Mouse (Mus musculus) small intestine, adult 2 months (tissue): ENCODE results near the gene Nadk. TPM values are rescaled to one million over a fixed set of nuclear protein-coding genes. Genes with fewer than 3 reads are reported as not detected.

Source experiments
- H3K27ac ChIP-seq: fragments of 200-500 bp; 2 replicates; pipeline ENCODE4 v1.5.1; 2012; ENCODE audit warnings: low read depth, low read length, control low read depth, inconsistent platforms; ENCODE audit not compliant: insufficient read depth
- H3K27me3 ChIP-seq: fragments of 200-500 bp; 2 replicates; pipeline ENCODE4 v1.6.1; 2012; ENCODE audit warnings: mild to moderate bottlenecking, moderate library complexity, low read length, inconsistent platforms; ENCODE audit not compliant: control insufficient read depth, insufficient read depth
- H3K36me3 ChIP-seq: fragments of 200-500 bp; 2 replicates; pipeline ENCODE4 v1.6.1; 2012; ENCODE audit warnings: mild to moderate bottlenecking, low read length, control low read depth, inconsistent platforms; ENCODE audit not compliant: control insufficient read depth, insufficient read depth
- H3K4me1 ChIP-seq: fragments of 200-500 bp; 2 replicates; pipeline ENCODE4 v1.6.1; 2012; ENCODE audit warnings: low read length, inconsistent platforms, mixed read lengths; ENCODE audit not compliant: control insufficient read depth, insufficient read depth, insufficient read length
- H3K4me3 ChIP-seq: fragments of 200-500 bp; 2 replicates; pipeline ENCODE4 v1.5.1; 2012; ENCODE audit warnings: low read depth, mild to moderate bottlenecking, control low read depth, inconsistent platforms, low read length, moderate library complexity
- CTCF ChIP-seq: fragments of 200-500 bp; IDR thresholded peaks from 2 replicates; pipeline ENCODE4 v1.5.1; 2012; ENCODE audit warnings: low read depth, mild to moderate bottlenecking, control low read depth, inconsistent platforms, low read length, moderate library complexity, mixed read lengths; ENCODE audit not compliant: insufficient replicate concordance, insufficient read length; ENCODE audit errors: extremely low read depth
- POLR2A ChIP-seq: fragments of 200-500 bp; IDR thresholded peaks from 2 replicates; pipeline ENCODE4 v1.6.1; 2012; ENCODE audit warnings: low read depth, mild to moderate bottlenecking, control low read depth, inconsistent platforms, low read length, moderate library complexity
- WGBS: fragments of 180-500 bp; shearing (Covaris S2); methylation state at CpG from one replicate; pipeline ENCODE4 v1.1.7; 2018; 5-methylcytosine and 5-hydroxymethylcytosine counted together
- polyA plus RNA-seq: library from polyadenylated mRNA; depleted of rRNA; stranded (reverse); fragments of >200 nt; gene quantifications from 2 replicates; pipeline ENCODE4 v1.2.3, GENCODE M21; 2012

The Nadk gene
- polyA plus RNA-seq, 1 experiment, result 135 TPM

DNA sequence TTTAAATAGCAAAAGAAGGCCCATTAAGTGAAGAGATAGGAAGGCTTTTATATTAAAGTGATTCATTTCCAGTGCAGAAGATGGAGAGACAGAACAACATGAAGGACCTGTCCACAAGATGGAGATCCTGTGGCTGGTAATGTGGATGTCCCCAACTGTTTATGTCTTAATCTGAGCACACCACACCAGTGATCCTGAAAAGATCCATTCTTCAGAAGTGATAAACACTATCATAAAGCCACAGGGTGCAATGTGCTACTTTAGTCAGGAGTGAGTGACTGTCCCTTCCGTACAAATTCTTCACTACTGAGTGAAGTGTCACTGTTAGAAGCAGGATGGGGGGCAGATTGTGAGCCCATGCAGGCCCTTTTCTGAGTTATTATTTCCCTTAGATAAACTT, 40.6 kb downstream of the Nadk start:
- Histone ChIP-seq H3K36me3 (peaks cover 6% of the 10 kb centered on the region; the same call in 1 of the 2 replicates), H3K4me3 (no peak overlapping the region), H3K27ac (no peak overlapping the region), H3K27me3 (no peaks in the 10 kb centered on the region), H3K4me1 (peaks cover 2% of the 10 kb centered on the region; the same call in 1 of the 2 replicates)
- TF ChIP-seq POLR2A (no peak), CTCF (no peak)
- WGBS, result 63% methylated on average over 1 of the region's 1 CpGs

DNA sequence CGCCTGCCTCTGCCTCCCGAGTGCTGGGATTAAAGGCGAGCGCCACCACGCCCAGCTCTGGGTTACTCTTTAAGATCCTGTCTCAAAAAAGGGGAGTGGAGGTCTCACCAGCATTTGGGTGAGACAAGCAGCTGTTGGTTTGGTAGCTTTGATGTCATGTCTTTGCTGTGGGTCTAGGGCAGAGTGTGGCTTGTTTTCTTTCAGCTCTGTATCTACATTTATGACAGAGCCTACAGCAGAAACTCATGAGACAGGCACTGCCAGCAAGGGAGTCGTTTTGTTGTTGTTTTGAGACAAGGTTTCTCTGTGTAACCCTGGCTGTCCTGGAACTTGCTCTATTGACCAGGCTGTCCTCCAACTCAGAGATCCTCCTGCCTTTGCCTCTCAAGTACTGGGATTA, 41.6 kb downstream of the Nadk start:
- no peak overlapping the region for H3K4me3 ChIP-seq
- 80% methylated on average over 6 of the region's 6 CpGs for WGBS
- no peak overlapping the region; the same call in 1 of the 2 replicates for H3K27ac ChIP-seq
- TF ChIP-seq CTCF (no peak), POLR2A (no peak)
- peaks cover 6% of the 10 kb centered on the region; the same call in 1 of the 2 replicates for H3K36me3 ChIP-seq
- H3K4me1 ChIP-seq, result peaks cover 2% of the 10 kb centered on the region; the same call in 1 of the 2 replicates
- no peaks in the 10 kb centered on the region for H3K27me3 ChIP-seq

- Histone ChIP-seq H3K27ac (peak overlapping the region; percentile 72; the same call in 1 of the 2 replicates), H3K36me3 (peaks cover 10% of the 10 kb centered on the region), H3K4me1 (peaks cover 3% of the 10 kb centered on the region; the same call in 1 of the 2 replicates), H3K27me3 (no peaks in the 10 kb centered on the region), H3K4me3 (no peak overlapping the region)
- TF ChIP-seq CTCF (no peak), POLR2A (no peak)
- WGBS, result 69% methylated on average over 4 of the region's 4 CpGs
Observed at GRCm38 (mm10) chr4:155605132-155605531, 43.0 kb downstream of the Nadk start.

DNA sequence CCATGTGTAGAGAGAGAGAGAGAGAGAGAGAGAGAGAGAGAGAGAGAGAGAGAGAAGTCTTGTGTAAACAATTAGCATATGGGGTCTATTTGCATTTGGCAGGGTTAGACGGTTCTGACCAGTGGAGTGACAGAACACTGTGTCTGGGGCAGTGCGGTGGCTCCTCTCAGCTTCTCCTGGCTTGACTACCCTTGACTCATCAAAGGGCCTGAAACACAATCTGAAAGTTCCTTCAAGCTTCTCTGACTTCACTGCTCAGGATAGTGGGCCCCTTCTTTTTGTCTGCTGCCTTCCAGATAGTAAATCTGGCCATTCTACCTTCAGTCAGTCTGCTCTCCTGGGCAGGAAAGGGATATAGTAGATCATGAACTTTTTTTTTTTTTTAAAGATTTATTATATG, 44.6 kb downstream of the Nadk start:
- 60% methylated on average over 2 of the region's 2 CpGs for WGBS
- Histone ChIP-seq H3K4me3 (no peak overlapping the region), H3K4me1 (peaks cover 11% of the 10 kb centered on the region; the same call in 1 of the 2 replicates), H3K36me3 (peaks cover 19% of the 10 kb centered on the region), H3K27me3 (no peaks in the 10 kb centered on the region), H3K27ac (no peak overlapping the region)
- no peak for TF ChIP-seq CTCF
- TF ChIP-seq POLR2A, result no peak

- Histone ChIP-seq H3K27ac (peak overlapping the region; percentile 98), H3K4me3 (no peak overlapping the region), H3K27me3 (no peaks in the 10 kb centered on the region), H3K36me3 (peaks cover 50% of the 10 kb centered on the region), H3K4me1 (peaks cover 23% of the 10 kb centered on the region; the same call in 1 of the 2 replicates)
- WGBS, result 54% methylated on average over 3 of the region's 3 CpGs
- no peak for TF ChIP-seq CTCF
- TF ChIP-seq POLR2A, result no peak
Observed at GRCm38 (mm10) chr4:155611860-155612259, 49.7 kb downstream of the Nadk start.

GRCm38 (mm10) chr4:155613264-155613663, 51.1 kb downstream of the Nadk start:
- H3K4me1 ChIP-seq, result peaks cover 23% of the 10 kb centered on the region; the same call in 1 of the 2 replicates
- H3K27ac ChIP-seq, result peak overlapping the region; percentile 78
- H3K27me3 ChIP-seq, result no peaks in the 10 kb centered on the region
- TF ChIP-seq POLR2A, result no peak
- TF ChIP-seq CTCF, result no peak
- peaks cover 59% of the 10 kb centered on the region for H3K36me3 ChIP-seq
- H3K4me3 ChIP-seq, result no peak overlapping the region
- WGBS, result 91% methylated on average over 3 of the region's 3 CpGs

GRCm38 (mm10) chr4:155618321-155618720, 56.1 kb downstream of the Nadk start:
- TF ChIP-seq CTCF (no peak), POLR2A (no peak)
- Histone ChIP-seq H3K4me1 (peaks cover 8% of the 10 kb centered on the region; the same call in 1 of the 2 replicates), H3K27me3 (no peaks in the 10 kb centered on the region), H3K36me3 (peaks cover 59% of the 10 kb centered on the region), H3K27ac (no peak overlapping the region), H3K4me3 (no peak overlapping the region)
- 89% methylated on average over 5 of the region's 5 CpGs for WGBS
